Mouse (Mus musculus) hindbrain, postnatal 0 days (tissue): Measurements from ENCODE around the gene Barx1. TPM values are rescaled to one million over a fixed set of nuclear protein-coding genes. Genes with fewer than 3 reads are reported as not detected.

Source experiments
- ATAC-seq: fragments of 200-750 bp; cut with Nextera tagmentation; 2 replicates; pipeline ENCODE4 v1.8.0; 2017; ENCODE audit warnings: mild to moderate bottlenecking, moderate TSS enrichment, moderate library complexity
- DNase-seq: peaks from one replicate; pipeline ENCODE4 v3.0.0-alpha.2; 2015; ENCODE audit warnings: low spot score
- H3K27ac ChIP-seq: fragments of 300-500 bp; sonication (generic); 2 replicates; pipeline ENCODE4 v1.5.1; 2014; ENCODE audit warnings: mild to moderate bottlenecking
- H3K27me3 ChIP-seq: fragments of 300-500 bp; sonication (generic); 2 replicates; pipeline ENCODE4 v1.6.1; 2014; ENCODE audit warnings: low read length, mixed read lengths; ENCODE audit not compliant: insufficient read depth
- H3K36me3 ChIP-seq: fragments of 300-500 bp; sonication (generic); 2 replicates; pipeline ENCODE4 v1.6.1; 2014; ENCODE audit warnings: low read length, mixed read lengths; ENCODE audit not compliant: insufficient read depth
- H3K4me1 ChIP-seq: fragments of 300-500 bp; sonication (generic); 2 replicates; pipeline ENCODE4 v1.6.1; 2014; ENCODE audit warnings: antibody characterized with exemption, low read length, mixed read lengths; ENCODE audit not compliant: insufficient read depth
- H3K4me2 ChIP-seq: fragments of 300-500 bp; sonication (generic); 2 replicates; pipeline ENCODE4 v1.6.1; 2014; ENCODE audit warnings: low read depth, mild to moderate bottlenecking, low read length, moderate library complexity, mixed read lengths
- H3K4me3 ChIP-seq: fragments of 300-500 bp; sonication (generic); 2 replicates; pipeline ENCODE4 v1.5.1; 2014; ENCODE audit warnings: low read length
- H3K9ac ChIP-seq: fragments of 300-500 bp; sonication (generic); replicated peaks from 2 replicates; pipeline ENCODE4 v1.6.1; 2014; ENCODE audit warnings: mild to moderate bottlenecking, low read length, moderate library complexity, mixed read lengths
- H3K9me3 ChIP-seq: fragments of 300-500 bp; sonication (generic); 2 replicates; pipeline ENCODE4 v1.6.1; 2016; ENCODE audit warnings: low read length, mixed read lengths
- CTCF ChIP-seq: IDR thresholded peaks from 2 replicates; pipeline ENCODE4 v1.5.1; 2016; ENCODE audit warnings: antibody characterized with exemption, control low read depth, low read depth
- WGBS: fragments of 180-500 bp; shearing (Covaris S2); extraction: QIAGEN DNeasy Blood & Tissue Kit; methylation state at CpG from one replicate; pipeline ENCODE4 v1.1.7; 2014; 5-methylcytosine and 5-hydroxymethylcytosine counted together
- polyA plus RNA-seq: library from polyadenylated mRNA; unstranded; fragments of >200 nt; fragmentation: Nextera tagmentation; extraction: Ambion mirVana; gene quantifications from 2 replicates; pipeline ENCODE4 v1.2.1, GENCODE M21; 2015
- total RNA-seq: library from RNA; depleted of rRNA; stranded (reverse); fragments of >200 nt; gene quantifications from 2 replicates; pipeline ENCODE4 v1.2.3, GENCODE M21; 2014; rRNA removed

The Barx1 gene
- total RNA-seq (not detected in 2 replicates), polyA plus RNA-seq (not detected in 2 replicates)

DNA sequence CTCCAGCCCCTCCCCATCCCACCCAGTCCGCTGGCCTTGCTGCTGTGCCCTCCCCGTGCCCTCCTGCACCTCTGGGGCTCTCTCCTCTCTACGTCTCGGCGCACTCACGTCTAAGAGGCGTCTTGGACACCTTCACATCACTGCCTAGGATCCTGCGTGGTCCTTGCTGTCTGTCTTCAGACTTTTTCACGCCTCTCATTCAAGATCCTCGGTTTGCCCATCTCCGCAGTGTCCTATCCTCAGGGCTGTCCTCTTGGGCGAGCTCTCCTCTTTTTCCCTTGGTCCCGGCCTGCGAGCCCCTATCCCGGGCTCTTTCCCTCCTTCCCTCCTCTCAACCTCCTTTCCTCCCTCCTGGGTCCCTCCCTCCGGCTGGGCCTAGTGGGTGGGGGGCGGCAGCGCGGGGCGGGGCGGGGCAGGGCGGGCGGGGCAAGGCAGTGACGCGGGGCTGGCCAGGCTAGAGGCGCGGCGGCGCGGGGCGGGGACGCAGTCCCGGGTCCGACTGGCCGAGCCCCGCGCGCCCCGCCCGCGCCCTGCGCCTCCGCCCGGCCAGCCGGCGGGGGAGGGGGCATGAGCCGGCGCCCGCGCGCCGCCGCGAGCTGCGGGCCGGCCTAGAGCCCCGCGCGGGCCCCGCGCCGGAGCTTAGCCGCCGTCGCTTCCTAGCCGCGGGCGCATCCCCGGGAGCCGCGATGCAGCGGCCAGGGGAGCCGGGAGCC lies at the start of gene Barx1:
Gene Barx1, plus strand, starts transcription at position 568 of the 713 bp plus-strand sequence.
- 0 out of 2 replicates have a peak, but pooled peaks cover 6% of the 10 kb centered on the region for H3K4me1 ChIP-seq
- under 1% methylated on average over 49 of the region's 73 CpGs for WGBS
- no peak within 1 kb of the TSS for H3K27ac ChIP-seq
- H3K9me3 ChIP-seq: no peaks in the 10 kb centered on the region
- H3K9ac ChIP-seq: no peak within 1 kb of the TSS
- H3K36me3 ChIP-seq: no peaks in the 10 kb centered on the region
- peaks cover 84% of the 10 kb centered on the region for H3K27me3 ChIP-seq
- DNase-seq (no peak), ATAC-seq (peak; percentile 33; the same call in 1 of the 2 replicates)
- H3K4me3 ChIP-seq: peak within 1 kb of the TSS; percentile 35
- peak within 1 kb of the TSS; percentile 54 for H3K4me2 ChIP-seq
- TF ChIP-seq CTCF: no peak

DNA sequence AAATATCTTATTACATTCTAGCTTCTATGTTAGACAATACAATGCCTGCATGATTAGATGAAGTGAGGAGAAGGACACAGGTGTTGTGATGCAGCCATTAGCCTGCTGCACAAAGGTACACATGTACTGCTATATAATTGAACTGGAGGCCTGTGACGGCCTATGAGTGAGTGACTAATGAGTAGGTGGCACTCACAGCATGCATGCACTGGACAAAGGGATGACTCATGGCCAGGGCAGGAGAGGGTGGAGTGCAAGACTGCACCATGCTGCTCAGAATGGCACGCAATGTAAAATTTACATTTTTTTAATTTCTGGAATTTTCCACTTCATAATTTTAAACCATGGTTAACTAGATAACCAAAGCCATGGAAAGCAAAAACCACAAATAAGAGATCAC lies 48.3 kb upstream of the Barx1 start:
- H3K36me3 ChIP-seq: no peaks in the 10 kb centered on the region
- no peak overlapping the region for H3K4me3 ChIP-seq
- 73% methylated on average over 2 of the region's 2 CpGs for WGBS
- no peaks in the 10 kb centered on the region for H3K9me3 ChIP-seq
- no peaks in the 10 kb centered on the region for H3K27me3 ChIP-seq
- DNase-seq (no peak), ATAC-seq (no peak)
- no peak overlapping the region for H3K27ac ChIP-seq
- no peak overlapping the region for H3K4me2 ChIP-seq
- TF ChIP-seq CTCF: no peak
- H3K4me1 ChIP-seq: no peaks in the 10 kb centered on the region
- no peak overlapping the region for H3K9ac ChIP-seq

DNA sequence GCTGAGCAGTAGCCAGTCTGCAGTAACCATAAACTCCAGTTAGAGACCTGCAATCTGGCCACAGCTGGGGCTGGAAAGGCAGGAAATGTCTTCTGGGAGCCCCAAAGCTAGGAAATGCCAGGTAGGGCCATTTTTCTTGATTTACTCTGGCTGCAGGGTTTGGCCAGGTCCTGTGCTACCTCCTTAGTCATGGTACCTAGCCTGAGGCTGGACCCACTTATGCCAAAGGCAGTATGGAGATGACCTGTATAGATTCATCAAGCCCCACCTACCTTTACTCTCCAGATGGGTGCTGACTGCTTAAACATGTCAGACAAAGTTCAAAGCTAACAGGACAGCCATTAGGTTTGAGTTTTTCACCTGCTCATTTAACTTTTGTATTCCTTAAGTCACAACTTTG lies 45.0 kb upstream of the Barx1 start:
- H3K27ac ChIP-seq: no peak overlapping the region
- no peak overlapping the region for H3K4me2 ChIP-seq

DNA sequence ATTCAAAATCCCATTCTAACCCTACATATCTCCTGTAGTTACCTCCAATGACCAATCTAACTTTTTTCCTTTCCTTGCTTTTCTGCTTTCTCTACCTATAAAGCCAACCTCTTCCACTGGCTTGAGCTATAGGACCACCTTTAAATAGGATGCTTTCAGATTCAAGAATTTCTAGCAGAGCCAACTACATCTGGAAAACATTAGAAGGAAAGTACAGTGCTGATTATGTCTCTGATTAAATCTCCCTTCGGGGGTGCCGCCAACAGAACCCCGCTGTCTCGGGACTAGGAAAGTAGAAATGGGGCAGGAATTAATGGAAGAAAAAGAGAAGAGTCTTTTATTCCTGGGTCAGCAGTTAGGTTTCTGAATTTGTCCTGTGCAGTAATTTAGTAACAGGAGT lies 43.9 kb upstream of the Barx1 start:
- ATAC-seq (no peak), DNase-seq (no peak)
- H3K4me1 ChIP-seq: no peaks in the 10 kb centered on the region
- no peak for TF ChIP-seq CTCF
- H3K27ac ChIP-seq: no peak overlapping the region
- H3K4me2 ChIP-seq: no peak overlapping the region
- H3K36me3 ChIP-seq: no peaks in the 10 kb centered on the region
- no peak overlapping the region for H3K9ac ChIP-seq
- H3K27me3 ChIP-seq: no peaks in the 10 kb centered on the region
- 75% methylated on average over 4 of the region's 4 CpGs for WGBS
- H3K4me3 ChIP-seq: no peak overlapping the region
- H3K9me3 ChIP-seq: no peaks in the 10 kb centered on the region

More for the DNA sequence above, 45.0 kb upstream of the Barx1 start:
- no peaks in the 10 kb centered on the region for H3K9me3 ChIP-seq
- no peaks in the 10 kb centered on the region for H3K27me3 ChIP-seq
- no peak overlapping the region for H3K9ac ChIP-seq
- no peak for TF ChIP-seq CTCF
- H3K4me1 ChIP-seq: no peaks in the 10 kb centered on the region
- H3K36me3 ChIP-seq: no peaks in the 10 kb centered on the region
- ATAC-seq (no peak), DNase-seq (no peak)
- no peak overlapping the region for H3K4me3 ChIP-seq

DNA sequence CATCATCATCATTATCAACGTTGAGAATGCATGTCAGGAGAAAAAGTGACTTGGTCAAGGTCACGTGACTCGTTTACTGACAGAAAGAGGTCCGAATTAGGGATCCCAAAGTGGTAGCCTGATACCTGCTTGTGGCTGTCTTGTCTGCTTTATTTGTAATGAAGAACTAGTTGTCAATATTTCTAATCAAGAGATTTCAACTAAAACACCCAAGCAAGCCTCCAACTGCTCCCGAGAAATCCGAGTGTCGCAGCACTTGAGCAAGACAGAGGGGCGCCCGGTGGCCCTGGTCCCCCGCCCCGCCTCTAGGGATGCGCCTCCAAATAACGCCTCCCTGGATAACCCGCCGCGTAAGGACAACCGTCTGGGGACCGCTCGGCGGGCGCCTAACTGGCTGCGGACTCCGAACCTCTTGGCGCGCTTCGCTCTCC lies 37.8 kb upstream of the Barx1 start:
- no peak for DNase-seq
- H3K27ac ChIP-seq: peak overlapping the region; percentile 91
- H3K4me1 ChIP-seq: no peaks in the 10 kb centered on the region
- H3K9ac ChIP-seq: peak overlapping the region; percentile 91
- ATAC-seq: no peak; the same call in 1 of the 2 replicates
- H3K36me3 ChIP-seq: no peaks in the 10 kb centered on the region
- peak overlapping the region; percentile 89 for H3K4me3 ChIP-seq
- TF ChIP-seq CTCF: no peak
- 2% methylated on average over 25 of the region's 26 CpGs for WGBS
- H3K4me2 ChIP-seq: peak overlapping the region; percentile 67
- no peaks in the 10 kb centered on the region for H3K9me3 ChIP-seq
- no peaks in the 10 kb centered on the region for H3K27me3 ChIP-seq

DNA sequence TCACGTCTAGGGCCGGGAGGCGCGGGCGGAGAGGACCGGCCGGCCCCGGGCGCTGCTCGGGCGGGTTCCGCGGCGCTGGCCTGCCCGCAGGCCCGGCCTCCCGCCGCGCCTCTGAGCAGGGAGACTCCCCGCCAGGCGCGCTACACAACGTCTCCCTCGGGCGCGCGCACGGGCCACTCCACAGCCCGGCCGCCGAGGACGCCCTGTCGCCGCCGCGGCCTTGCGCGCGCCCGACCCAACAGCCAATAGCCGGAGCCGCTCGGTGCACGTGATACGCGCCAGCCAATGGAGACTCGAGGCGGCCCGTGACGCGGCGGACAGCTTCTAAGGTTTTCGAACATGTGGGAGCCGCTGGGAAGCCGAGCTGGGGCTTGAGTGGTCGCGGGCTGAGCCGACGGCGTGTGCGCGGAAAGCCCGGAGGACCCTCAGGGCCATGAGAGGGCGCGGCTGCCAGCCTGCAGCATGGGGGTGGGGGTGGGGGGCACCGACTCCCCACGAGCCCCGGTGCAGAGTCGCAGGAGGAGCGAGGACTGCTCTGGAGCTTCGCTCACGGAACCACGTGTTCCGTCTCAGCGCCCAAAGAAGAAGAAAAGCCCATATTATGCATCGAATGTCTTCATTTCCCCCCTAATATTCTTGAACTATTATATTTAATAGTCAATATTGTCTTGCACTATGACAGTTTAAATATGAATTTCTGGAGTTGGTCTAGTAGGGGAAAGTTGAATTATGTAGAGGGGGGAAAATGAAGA lies 37.2 kb upstream of the Barx1 start, which contains the start of gene Ptpdc1:
Gene Ptpdc1, minus strand, starts transcription at position 232 of the 752 bp plus-strand sequence.
- H3K9me3 ChIP-seq: no peaks in the 10 kb centered on the region
- H3K36me3 ChIP-seq: no peaks in the 10 kb centered on the region
- ATAC-seq (peak; percentile 100), DNase-seq (peak; percentile 98)
- H3K4me1 ChIP-seq: no peaks in the 10 kb centered on the region
- no peaks in the 10 kb centered on the region for H3K27me3 ChIP-seq
- H3K4me3 ChIP-seq: peak within 1 kb of the TSS; percentile 89
- peak within 1 kb of the TSS; percentile 91 for H3K9ac ChIP-seq
- peak within 1 kb of the TSS; percentile 91 for H3K27ac ChIP-seq
- peak within 1 kb of the TSS; percentile 67 for H3K4me2 ChIP-seq
- no peak for TF ChIP-seq CTCF
- WGBS: under 1% methylated on average over 70 of the region's 76 CpGs
